Mouse (Mus musculus) heart, embryonic 13.5 days (tissue): Measurements from ENCODE around the gene Nap1l4. TPM values are rescaled to one million over a fixed set of nuclear protein-coding genes. Genes with fewer than 3 reads are reported as not detected.
"Not testable (repeated sequence)": the region's sequence is repeated elsewhere in the genome, so short reads cannot be mapped to it uniquely, and the experiment has no call there.

Source experiments
- ATAC-seq: fragments of 200-750 bp; cut with Nextera tagmentation; 2 replicates; pipeline ENCODE4 v1.8.0; 2017; ENCODE audit warnings: moderate TSS enrichment; ENCODE audit not compliant: insufficient number of reproducible peaks, low FRiP score, low TSS enrichment; ENCODE audit errors: extremely low read depth
- H3K27ac ChIP-seq: fragments of 300-500 bp; sonication (generic); replicated peaks from 2 replicates; pipeline ENCODE4 v1.5.1; 2015; ENCODE audit warnings: moderate library complexity, mild to moderate bottlenecking, inconsistent platforms
- H3K27me3 ChIP-seq: fragments of 300-500 bp; sonication (generic); replicated peaks from 2 replicates; pipeline ENCODE4 v1.6.1; 2015; ENCODE audit warnings: mild to moderate bottlenecking, inconsistent platforms
- H3K36me3 ChIP-seq: fragments of 300-500 bp; sonication (generic); 2 replicates; pipeline ENCODE4 v1.6.1; 2015; ENCODE audit warnings: mild to moderate bottlenecking, inconsistent platforms
- H3K4me1 ChIP-seq: fragments of 300-500 bp; sonication (generic); 2 replicates; pipeline ENCODE4 v1.6.1; 2015; ENCODE audit warnings: inconsistent platforms
- H3K4me2 ChIP-seq: fragments of 300-500 bp; sonication (generic); 2 replicates; pipeline ENCODE4 v1.6.1; 2015; ENCODE audit warnings: inconsistent platforms, mild to moderate bottlenecking, moderate library complexity
- H3K4me3 ChIP-seq: fragments of 300-500 bp; sonication (generic); 2 replicates; pipeline ENCODE4 v1.5.1; 2015; ENCODE audit warnings: moderate library complexity, mild to moderate bottlenecking, inconsistent platforms
- H3K9ac ChIP-seq: fragments of 300-500 bp; sonication (generic); 2 replicates; pipeline ENCODE4 v1.6.1; 2015; ENCODE audit warnings: inconsistent platforms, mild to moderate bottlenecking, moderate library complexity
- H3K9me3 ChIP-seq: fragments of 300-500 bp; sonication (generic); 2 replicates; pipeline ENCODE4 v1.6.1; 2016; ENCODE audit warnings: inconsistent platforms
- WGBS: fragments of 180-500 bp; shearing (Covaris S2); methylation state at CpG from one replicate; pipeline ENCODE4 v1.1.7; 2015; ENCODE audit warnings: mixed read lengths; 5-methylcytosine and 5-hydroxymethylcytosine counted together
- polyA plus RNA-seq: library from polyadenylated mRNA; unstranded; fragments of >200 nt; fragmentation: Nextera tagmentation; extraction: Ambion mirVana; gene quantifications from 2 replicates; pipeline ENCODE4 v1.2.1, GENCODE M21; 2015

The Nap1l4 gene
- polyA plus RNA-seq, 1 experiment from 2014 or later: 217 TPM

DNA sequence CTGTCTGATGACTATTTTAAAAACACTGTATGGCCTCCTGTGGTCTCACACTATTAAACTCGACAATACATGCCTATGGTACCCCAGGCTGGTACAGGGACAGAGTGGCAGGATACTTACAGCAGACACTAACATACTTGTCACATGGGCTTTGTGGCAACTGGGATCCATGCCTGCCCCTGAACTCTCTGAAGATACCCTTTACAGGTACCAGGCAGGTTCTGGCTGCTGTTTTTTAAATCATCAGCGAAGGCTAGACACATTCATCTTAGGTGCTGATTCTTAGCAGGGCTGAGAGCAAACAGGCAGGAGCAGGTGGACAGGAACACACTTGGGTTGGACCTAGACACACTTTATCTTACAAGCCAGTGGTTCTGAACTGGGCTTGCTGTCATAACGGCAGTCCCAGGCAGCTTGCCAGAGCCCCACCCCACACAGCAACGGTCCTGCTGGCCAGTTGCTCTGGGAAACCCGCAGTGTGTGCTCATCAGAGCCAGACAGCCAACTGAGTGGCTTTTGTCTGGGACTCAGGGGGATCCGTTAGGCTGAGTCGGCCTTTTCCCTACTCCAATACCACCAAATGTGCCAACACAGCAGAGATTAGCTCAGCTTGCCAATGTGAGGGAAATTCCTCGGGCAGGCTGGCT lies 8.2 kb upstream of the Nap1l4 start:
- Histone ChIP-seq H3K27me3 (no peaks in the 10 kb centered on the region), H3K36me3 (peaks cover 81% of the 10 kb centered on the region), H3K4me1 (no peaks in the 10 kb centered on the region), H3K4me2 (no peak overlapping the region), H3K4me3 (no peak overlapping the region), H3K27ac (no peak overlapping the region), H3K9me3 (no peaks in the 10 kb centered on the region), H3K9ac (no peak overlapping the region)
- WGBS: 67% methylated on average over 8 of the region's 8 CpGs
- no peak for ATAC-seq

DNA sequence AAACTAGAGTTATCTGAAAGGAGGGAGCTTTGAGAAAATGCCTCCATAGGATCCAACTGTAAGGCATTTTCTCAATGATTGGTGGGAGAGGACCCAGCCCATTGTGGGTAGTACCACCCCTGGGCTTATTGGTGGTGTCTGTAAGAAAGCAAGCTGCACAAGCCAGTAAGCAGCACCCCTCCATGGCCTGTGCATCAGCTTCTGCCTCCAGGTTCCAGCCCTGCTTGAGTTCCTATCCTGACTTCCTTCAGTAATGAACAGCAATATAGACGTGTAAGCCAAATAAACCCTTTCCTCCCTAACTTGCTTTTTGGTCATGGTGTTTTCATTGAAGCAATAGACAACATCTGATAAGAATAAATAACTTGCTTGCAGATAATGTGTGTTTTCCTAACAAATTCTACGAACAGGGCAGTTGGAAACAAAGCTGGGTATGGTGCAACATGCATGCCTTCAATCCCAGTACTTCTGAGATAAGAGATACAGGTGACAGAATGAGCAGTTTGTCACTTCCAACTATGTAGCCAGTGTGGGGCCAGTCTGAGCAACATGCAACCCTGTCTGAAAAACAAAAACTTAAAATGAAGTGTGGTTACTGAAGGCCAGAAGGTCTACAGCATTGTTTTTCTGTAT lies 798 bp upstream of the Nap1l4 start:
- ATAC-seq: no peak
- H3K36me3 ChIP-seq: peaks cover 19% of the 10 kb centered on the region
- H3K9ac ChIP-seq: peak overlapping the region; percentile 87
- WGBS: 23% methylated on average over 2 of the region's 2 CpGs
- H3K27me3 ChIP-seq: no peaks in the 10 kb centered on the region
- H3K9me3 ChIP-seq: no peaks in the 10 kb centered on the region
- peak overlapping the region; percentile 77 for H3K4me2 ChIP-seq
- H3K27ac ChIP-seq: peak overlapping the region; percentile 88
- peaks cover 36% of the 10 kb centered on the region for H3K4me1 ChIP-seq
- peak overlapping the region; percentile 80 for H3K4me3 ChIP-seq

- H3K4me3 ChIP-seq: peak overlapping the region; percentile 80
- WGBS: under 1% methylated on average over 57 of the region's 63 CpGs
- H3K27me3 ChIP-seq: no peaks in the 10 kb centered on the region
- peaks cover 44% of the 10 kb centered on the region for H3K4me1 ChIP-seq
- peaks cover 13% of the 10 kb centered on the region for H3K36me3 ChIP-seq
- peak; percentile 74 for ATAC-seq
- peak overlapping the region; percentile 94 for H3K27ac ChIP-seq
- H3K4me2 ChIP-seq: peak overlapping the region; percentile 90
- peak overlapping the region; percentile 93 for H3K9ac ChIP-seq
- H3K9me3 ChIP-seq: no peaks in the 10 kb centered on the region
Observed at GRCm38 (mm10) chr7:143548231-143548961, 510 bp downstream of the Nap1l4 start.

DNA sequence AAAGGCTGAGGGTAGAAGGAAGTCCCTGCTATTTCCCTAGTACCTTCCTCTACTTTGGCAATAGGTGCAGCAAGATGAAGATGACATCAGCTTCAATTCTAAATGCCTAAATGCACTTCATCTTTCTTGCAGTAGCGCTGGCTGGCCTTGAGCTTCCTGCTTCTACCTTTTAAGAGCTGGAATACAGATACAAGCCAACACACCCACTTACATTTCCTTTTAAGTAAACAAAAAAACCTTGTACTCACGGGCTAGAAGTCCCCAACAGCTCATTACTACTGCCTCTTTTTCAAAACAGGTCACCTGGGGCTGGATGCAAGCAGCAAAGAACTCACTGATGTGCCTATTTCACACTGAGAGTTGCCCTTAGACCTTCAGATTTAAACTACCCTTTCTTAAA lies 2.4 kb downstream of the Nap1l4 start:
- ATAC-seq: no peak
- H3K27me3 ChIP-seq: no peaks in the 10 kb centered on the region
- no peak overlapping the region for H3K27ac ChIP-seq
- H3K9me3 ChIP-seq: no peaks in the 10 kb centered on the region
- peaks cover 62% of the 10 kb centered on the region for H3K4me1 ChIP-seq
- 67% methylated on average over 2 of the region's 2 CpGs for WGBS
- peak overlapping the region; percentile 4; the same call in 1 of the 2 replicates for H3K4me3 ChIP-seq
- peak overlapping the region; percentile 90 for H3K4me2 ChIP-seq
- peak overlapping the region; percentile 56 for H3K9ac ChIP-seq
- H3K36me3 ChIP-seq: peaks cover 13% of the 10 kb centered on the region

GRCm38 (mm10) chr7:143544368-143544767 lies 4.5 kb downstream of the Nap1l4 start:
- Histone ChIP-seq H3K9ac (no peak overlapping the region), H3K36me3 (peaks cover 30% of the 10 kb centered on the region), H3K4me2 (no peak overlapping the region), H3K27me3 (no peaks in the 10 kb centered on the region), H3K9me3 (no peaks in the 10 kb centered on the region), H3K4me1 (peaks cover 71% of the 10 kb centered on the region), H3K27ac (no peak overlapping the region), H3K4me3 (no peak overlapping the region)
- WGBS: 82% methylated on average over 2 of the region's 2 CpGs
- no peak for ATAC-seq

GRCm38 (mm10) chr7:143538671-143539070 lies 10.2 kb downstream of the Nap1l4 start:
- no peaks in the 10 kb centered on the region for H3K9me3 ChIP-seq
- no peak for ATAC-seq
- H3K4me2 ChIP-seq: no peak overlapping the region
- 48% methylated on average over 1 of the region's 1 CpGs for WGBS
- H3K36me3 ChIP-seq: peaks cover 72% of the 10 kb centered on the region
- no peak overlapping the region for H3K4me3 ChIP-seq
- no peaks in the 10 kb centered on the region for H3K27me3 ChIP-seq
- H3K27ac ChIP-seq: no peak overlapping the region
- H3K4me1 ChIP-seq: peaks cover 36% of the 10 kb centered on the region
- H3K9ac ChIP-seq: no peak overlapping the region

GRCm38 (mm10) chr7:143538229-143538628 lies 10.7 kb downstream of the Nap1l4 start:
- H3K4me2 ChIP-seq, H3K9ac ChIP-seq, H3K27ac ChIP-seq, H3K9me3 ChIP-seq, H3K4me3 ChIP-seq, ATAC-seq, H3K27me3 ChIP-seq: not testable (repeated sequence)
- H3K4me1 ChIP-seq: peaks cover 31% of the 10 kb centered on the region
- WGBS: 62% methylated on average over 6 of the region's 6 CpGs
- peaks cover 77% of the 10 kb centered on the region for H3K36me3 ChIP-seq

GRCm38 (mm10) chr7:143536251-143536650 lies 12.7 kb downstream of the Nap1l4 start:
- peaks cover 97% of the 10 kb centered on the region for H3K36me3 ChIP-seq
- WGBS: 83% methylated on average over 3 of the region's 3 CpGs

GRCm38 (mm10) chr7:143533284-143533683 lies 15.6 kb downstream of the Nap1l4 start:
- H3K9me3 ChIP-seq: no peaks in the 10 kb centered on the region
- no peak overlapping the region for H3K4me2 ChIP-seq
- no peak for ATAC-seq
- no peak overlapping the region for H3K4me3 ChIP-seq
- peaks cover 6% of the 10 kb centered on the region for H3K4me1 ChIP-seq
- 72% methylated on average over 2 of the region's 2 CpGs for WGBS
- no peaks in the 10 kb centered on the region for H3K27me3 ChIP-seq
- H3K36me3 ChIP-seq: peaks cover 100% of the 10 kb centered on the region
- H3K9ac ChIP-seq: no peak overlapping the region
- H3K27ac ChIP-seq: no peak overlapping the region

More at GRCm38 (mm10) chr7:143536251-143536650, 12.7 kb downstream of the Nap1l4 start:
- Histone ChIP-seq H3K9me3 (no peaks in the 10 kb centered on the region), H3K4me3 (no peak overlapping the region), H3K4me1 (peaks cover 20% of the 10 kb centered on the region), H3K27me3 (no peaks in the 10 kb centered on the region), H3K4me2 (no peak overlapping the region), H3K9ac (no peak overlapping the region), H3K27ac (no peak overlapping the region)
- no peak for ATAC-seq

DNA sequence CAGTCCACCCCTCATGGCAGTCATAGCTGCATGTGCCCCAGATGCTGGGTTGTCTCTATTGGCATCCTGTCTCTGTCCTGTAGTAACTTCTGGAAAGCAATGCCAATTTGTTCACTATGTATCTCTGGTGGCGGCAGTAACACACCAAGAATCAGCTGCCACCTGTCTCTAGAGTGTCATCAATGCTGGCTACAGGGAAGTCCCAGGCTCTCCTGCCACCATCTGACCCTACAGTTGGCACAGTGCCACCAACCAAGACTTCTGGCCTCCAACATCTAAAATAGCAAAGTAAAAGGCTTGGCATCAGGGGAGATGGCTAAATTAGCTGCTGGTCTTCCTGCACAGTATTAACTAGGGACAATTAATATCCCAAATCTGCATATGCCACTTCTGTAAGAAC lies 16.5 kb downstream of the Nap1l4 start:
- WGBS: 71% methylated on average over 1 of the region's 1 CpGs

GRCm38 (mm10) chr7:143519333-143519732 lies 29.6 kb downstream of the Nap1l4 start:
- 67% methylated on average over 4 of the region's 4 CpGs for WGBS
- peaks cover 5% of the 10 kb centered on the region; the same call in 1 of the 2 replicates for H3K4me1 ChIP-seq
- H3K27ac ChIP-seq: no peak overlapping the region
- no peak overlapping the region for H3K9ac ChIP-seq
- no peak for ATAC-seq
- no peaks in the 10 kb centered on the region for H3K9me3 ChIP-seq
- H3K4me3 ChIP-seq: no peak overlapping the region
- H3K27me3 ChIP-seq: no peaks in the 10 kb centered on the region
- no peak overlapping the region for H3K4me2 ChIP-seq
- peaks cover 100% of the 10 kb centered on the region for H3K36me3 ChIP-seq

More for the DNA sequence above, 16.5 kb downstream of the Nap1l4 start:
- ATAC-seq: no peak
- H3K9ac ChIP-seq: no peak overlapping the region
- H3K9me3 ChIP-seq: no peaks in the 10 kb centered on the region
- H3K4me1 ChIP-seq: peaks cover 6% of the 10 kb centered on the region
- H3K27me3 ChIP-seq: no peaks in the 10 kb centered on the region
- H3K4me2 ChIP-seq: no peak overlapping the region
- H3K27ac ChIP-seq: no peak overlapping the region
- no peak overlapping the region for H3K4me3 ChIP-seq
- H3K36me3 ChIP-seq: peaks cover 100% of the 10 kb centered on the region
